Mouse (Mus musculus) layer of hippocampus, adult 18-20 months (tissue): ENCODE results near the gene Dixdc1. TPM values are rescaled to one million over a fixed set of nuclear protein-coding genes. Genes with fewer than 3 reads are reported as not detected.

ENCODE experiments used
- DNase-seq, 2 experiments: peaks; one replicate each; pipeline ENCODE4 v3.0.0; 2022; ENCODE audit warnings: low spot score in 2 of 2
- long read RNA-seq: library from polyadenylated mRNA; stranded (forward); transcript quantifications from one replicate; pipeline ENCODE4 v2.0.0, GENCODE M21; 2021
- total RNA-seq, 2 experiments: library from RNA; stranded (reverse); gene quantifications; 2 replicates each; pipeline ENCODE4 v1.2.3; 2021

The Dixdc1 gene
- 10 to 100 TPM; 77.1 to 84.1 TPM for total RNA-seq
- long read RNA-seq, full-length matches to known transcripts = 4 of 90 reads
- long read RNA-seq, partial matches to known transcripts = 5 of 90 reads
- long read RNA-seq, other reads (novel, unspliced or antisense) = 81 of 90 reads

GRCm38 (mm10) chr9:50738914-50739870, at the start of gene Dixdc1:
TSS of gene Dixdc1 (minus strand) at chr9:50739517.
- peak; percentile 91 to 95 for DNase-seq

GRCm38 (mm10) chr9:50782155-50782554, 42.8 kb upstream of the Dixdc1 start:
- DNase-seq = peak in 1 of 2 experiments; percentile 32

- no peak for DNase-seq
These were observed 36.9 kb upstream of the Dixdc1 start for GRCm38 (mm10) chr9:50776162-50776760.

- DNase-seq = no peak
These were observed 36.4 kb upstream of the Dixdc1 start for GRCm38 (mm10) chr9:50775662-50776126.

GRCm38 (mm10) chr9:50774991-50775612, 35.8 kb upstream of the Dixdc1 start, which contains the start of the genes Alg9 and 1110032A03Rik:
TSS of gene Alg9 (plus strand) at chr9:50775019.
TSS of gene 1110032A03Rik (minus strand) at chr9:50775520.
- DNase-seq = peak; percentile 84 to 94

- DNase-seq = no peak
These were observed 34.7 kb upstream of the Dixdc1 start for GRCm38 (mm10) chr9:50774026-50774462.

- no peak for DNase-seq
These were observed 30.7 kb upstream of the Dixdc1 start for GRCm38 (mm10) chr9:50770011-50770410.

- DNase-seq = peak; percentile 97 to 100
These were observed 29.0 kb upstream of the Dixdc1 start, which contains the start of gene Fdxacb1 for GRCm38 (mm10) chr9:50768107-50769002. TSS of gene Fdxacb1 (plus strand) at chr9:50768236.

GRCm38 (mm10) chr9:50767531-50768106, 28.3 kb upstream of the Dixdc1 start:
- DNase-seq = no peak

GRCm38 (mm10) chr9:50763331-50763730, 24.0 kb upstream of the Dixdc1 start:
- DNase-seq = no peak

- no peak for DNase-seq
These were observed 22.4 kb upstream of the Dixdc1 start for GRCm38 (mm10) chr9:50761520-50762243.

GRCm38 (mm10) chr9:50756711-50757110, 17.4 kb upstream of the Dixdc1 start:
- DNase-seq = no peak

GRCm38 (mm10) chr9:50753947-50754346, 14.6 kb upstream of the Dixdc1 start:
- no peak for DNase-seq

GRCm38 (mm10) chr9:50752784-50753615, 13.7 kb upstream of the Dixdc1 start:
- DNase-seq = peak; percentile 60 to 80

GRCm38 (mm10) chr9:50752054-50752602, 12.8 kb upstream of the Dixdc1 start, which contains the start of gene Hspb2:
TSS of gene Hspb2 (minus strand) at chr9:50752354.
- DNase-seq = no peak

- DNase-seq = no peak
These were observed 12.0 kb upstream of the Dixdc1 start, which contains the start of gene Cryab for GRCm38 (mm10) chr9:50751323-50751722. TSS of gene Cryab (plus strand) at chr9:50751325.

GRCm38 (mm10) chr9:50750706-50751105, 11.4 kb upstream of the Dixdc1 start:
- DNase-seq = no peak
